Mouse (Mus musculus) A20 (cell line): ENCODE measurements at regions not wholly inside any gene's neighbourhood (a gene's known extent, or its start where the extent isn't known, plus 50 kb on each side); places are given as distances from the start of the nearest gene placed in this dataset.
A peak's percentile ranks its signal among the peaks of the same experiment; 100 is the strongest.

Experiments used
- DNase-seq: peaks from one replicate; pipeline ENCODE4 v3.0.0-alpha.2; 2011; ENCODE audit warnings: low read depth, low spot score

GRCm38 (mm10) chr13:44548880-44549279 lies 180.4 kb upstream of the Jarid2 start:
- DNase-seq, result no peak

GRCm38 (mm10) chr13:44553363-44553762 lies 175.9 kb upstream of the Jarid2 start:
- DNase-seq, result no peak

- DNase-seq, result peak; percentile 37
These were observed 174.4 kb upstream of the Jarid2 start for GRCm38 (mm10) chr13:44554686-44555463.

- no peak for DNase-seq
These were observed 173.3 kb upstream of the Jarid2 start for GRCm38 (mm10) chr13:44555979-44556378.

- no peak for DNase-seq
These were observed 171.2 kb upstream of the Jarid2 start for GRCm38 (mm10) chr13:44558051-44558450.

- DNase-seq, result no peak
These were observed 170.6 kb upstream of the Jarid2 start for GRCm38 (mm10) chr13:44558491-44559177.

- DNase-seq, result no peak
These were observed 170.1 kb upstream of the Jarid2 start for GRCm38 (mm10) chr13:44559178-44559565.

- DNase-seq, result no peak
These were observed 169.6 kb upstream of the Jarid2 start for GRCm38 (mm10) chr13:44559706-44560105.

- DNase-seq, result no peak
These were observed 164.6 kb upstream of the Jarid2 start for GRCm38 (mm10) chr13:44564705-44565104.

- no peak for DNase-seq
These were observed 161.6 kb upstream of the Jarid2 start for GRCm38 (mm10) chr13:44567696-44568095.

- DNase-seq, result no peak
These were observed 160.0 kb upstream of the Jarid2 start for GRCm38 (mm10) chr13:44569241-44569778.

- no peak for DNase-seq
These were observed 155.8 kb upstream of the Jarid2 start for GRCm38 (mm10) chr13:44573463-44573862.

- DNase-seq, result no peak
These were observed 150.1 kb upstream of the Jarid2 start for GRCm38 (mm10) chr13:44579215-44579614.

GRCm38 (mm10) chr13:44580156-44580736 lies 149.0 kb upstream of the Jarid2 start:
- no peak for DNase-seq

- DNase-seq, result no peak
These were observed 148.5 kb upstream of the Jarid2 start for GRCm38 (mm10) chr13:44580767-44581166.

- DNase-seq, result peak; percentile 52
These were observed 147.1 kb upstream of the Jarid2 start for GRCm38 (mm10) chr13:44581947-44582766.

GRCm38 (mm10) chr13:44582767-44583085 lies 146.5 kb upstream of the Jarid2 start:
- no peak for DNase-seq

- DNase-seq, result no peak
These were observed 145.7 kb upstream of the Jarid2 start for GRCm38 (mm10) chr13:44583614-44584013.

GRCm38 (mm10) chr13:44584151-44584550 lies 145.1 kb upstream of the Jarid2 start:
- no peak for DNase-seq

- DNase-seq, result no peak
These were observed 144.7 kb upstream of the Jarid2 start for GRCm38 (mm10) chr13:44584551-44584950.

- no peak for DNase-seq
These were observed 141.4 kb upstream of the Jarid2 start for GRCm38 (mm10) chr13:44587846-44588245.

GRCm38 (mm10) chr13:44594645-44595044 lies 134.6 kb upstream of the Jarid2 start:
- no peak for DNase-seq
